Mouse (Mus musculus) cerebellum, adult 2 months (tissue): ENCODE results near the gene Atp6ap1.

Experiments
- CTCF ChIP-seq: fragments of 200-500 bp; IDR thresholded peaks from 2 replicates; pipeline ENCODE4 v1.5.1; 2011; ENCODE audit warnings: low read depth, mild to moderate bottlenecking, control low read depth, low read length, moderate library complexity, borderline replicate concordance; ENCODE audit not compliant: insufficient read depth
- POLR2A ChIP-seq: fragments of 200-500 bp; IDR thresholded peaks from 2 replicates; pipeline ENCODE4 v1.6.1; 2011; ENCODE audit warnings: low read length, control low read depth, borderline replicate concordance; ENCODE audit not compliant: insufficient read depth

GRCm38 (mm10) chrX:74283092-74283437 lies 13.8 kb upstream of the Atp6ap1 start:
- no peak for TF ChIP-seq POLR2A
- no peak for TF ChIP-seq CTCF
